Mouse (Mus musculus): ENCODE results near the gene Zbtb12. TPM values are rescaled to one million over a fixed set of nuclear protein-coding genes. Genes with fewer than 3 reads are reported as not detected.

The Zbtb12 gene
- total RNA-seq, 4 experiments from 2014 or later, result 7.3 to 7.9 (median 7.6) TPM

- no peak for DNase-seq (ENCODE audit: low spot score in 2 of 2)
Observed at GRCm38 (mm10) chr17:34944362-34944761, 65.1 kb downstream of the Zbtb12 start.

Small RNA genes lying within 50 kb of the gene (microRNA-seq; reads per million reads assigned to microRNA genes)
- not detected for gene Mir6970
- 2.5 reads per million for gene Mir6971
- not detected for gene Mir6972

Other genes with a start within 250 kb of the Zbtb12 start
- under 1 TPM in 3 of 4 experiments, not detected in 1; 0.12 to 0.35 (median 0.25) TPM for gene Prrt1, start 249.9 kb upstream of the Zbtb12 start, total RNA-seq (2022)
- gene Fkbpl, start 234.7 kb upstream of the Zbtb12 start, total RNA-seq (2022), result 1 to 10 TPM; 5.3 to 9.4 (median 8.9) TPM
- 1 to 10 TPM; 5.4 to 7.6 (median 6.3) TPM for gene Atf6b, start 232.3 kb upstream of the Zbtb12 start, total RNA-seq (2022)
- gene Tnxb, start 208.9 kb upstream of the Zbtb12 start, total RNA-seq (2022), result 10 to 100 TPM; 18.1 to 27.4 (median 23.3) TPM
- 10 to 100 TPM in 1 of 4 experiments, 1 to 10 TPM in 3; 1.3 to 10.9 (median 4.9) TPM for gene C4b, start 135.6 kb upstream of the Zbtb12 start, total RNA-seq (2022)
- 1 to 10 TPM in 1 of 4 experiments, under 1 TPM in 1, not detected in 2; 0.34 to 3.1 TPM for gene Cyp21a1, start 74.9 kb upstream of the Zbtb12 start, total RNA-seq (2022)
- 1 to 10 TPM; 5.6 to 8.0 (median 6.9) TPM for gene Stk19, start 42.5 kb upstream of the Zbtb12 start, total RNA-seq (2022)
- gene Dxo, start 42.5 kb upstream of the Zbtb12 start, total RNA-seq (2022), result 1 to 10 TPM; 7.3 to 9.9 (median 8.6) TPM
- 10 to 100 TPM; 21.3 to 23.4 (median 21.9) TPM for gene Skiv2l, start 29.3 kb upstream of the Zbtb12 start, total RNA-seq (2022)
- 10 to 100 TPM in 1 of 4 experiments, 1 to 10 TPM in 3; 7.6 to 10.4 (median 8.9) TPM for gene Nelfe, start 29.1 kb upstream of the Zbtb12 start, total RNA-seq (2022)
- 1 to 10 TPM in 3 of 4 experiments, under 1 TPM in 1; 0.56 to 6.3 (median 2.8) TPM for gene Cfb, start 17.0 kb upstream of the Zbtb12 start, total RNA-seq (2022)
- not detected for gene Gm20547, start 2.6 kb downstream of the Zbtb12 start, total RNA-seq (2022)
- 1 to 10 TPM in 3 of 4 experiments, under 1 TPM in 1; 0.73 to 2.3 (median 2.2) TPM for gene C2, start 18.8 kb downstream of the Zbtb12 start, total RNA-seq (2022)
- 10 to 100 TPM; 31.2 to 37.2 (median 33.4) TPM for gene Ehmt2, start 19.0 kb downstream of the Zbtb12 start, total RNA-seq (2022)
- under 1 TPM in 2 of 4 experiments, not detected in 2; 0.15 TPM for gene Slc44a4, start 35.0 kb downstream of the Zbtb12 start, total RNA-seq (2022)
- gene Neu1, start 51.8 kb downstream of the Zbtb12 start, total RNA-seq (2022), result 10 to 100 TPM in 2 of 4 experiments, 1 to 10 TPM in 2; 8.8 to 11.6 (median 10.5) TPM
- 10 to 100 TPM in 1 of 4 experiments, 1 to 10 TPM in 3; 2.4 to 13.6 (median 3.7) TPM for gene Hspa1b, start 79.8 kb downstream of the Zbtb12 start, total RNA-seq (2022)
- gene Gm20481, start 90.4 kb downstream of the Zbtb12 start, total RNA-seq (2022), result not detected
- 10 to 100 TPM in 1 of 4 experiments, 1 to 10 TPM in 3; 4.2 to 17.8 (median 5.3) TPM for gene Hspa1a, start 92.7 kb downstream of the Zbtb12 start, total RNA-seq (2022)
- gene Hspa1l, start 93.2 kb downstream of the Zbtb12 start, total RNA-seq (2022), result 10 to 100 TPM; 19.4 to 26.1 (median 20.2) TPM
- gene Lsm2, start 102.4 kb downstream of the Zbtb12 start, total RNA-seq (2022), result 10 to 100 TPM; 11.7 to 15.7 (median 13.0) TPM
- 10 to 100 TPM; 37.3 to 42.8 (median 41.0) TPM for gene Vars, start 121.5 kb downstream of the Zbtb12 start, total RNA-seq (2022)
- gene Vwa7, start 137.1 kb downstream of the Zbtb12 start, total RNA-seq (2022), result 10 to 100 TPM in 3 of 4 experiments, 1 to 10 TPM in 1; 8.0 to 18.8 (median 13.7) TPM
- not detected for gene Sapcd1, start 148.5 kb downstream of the Zbtb12 start, total RNA-seq (2022)
- not detected for gene Msh5, start 167.3 kb downstream of the Zbtb12 start, total RNA-seq (2022)
- gene Clic1, start 170.5 kb downstream of the Zbtb12 start, total RNA-seq (2022), result 1 to 10 TPM; 5.2 to 9.0 (median 6.6) TPM
- 1 to 10 TPM; 4.3 to 6.2 (median 5.1) TPM for gene Ddah2, start 179.6 kb downstream of the Zbtb12 start, total RNA-seq (2022)
- not detected for gene Ly6g6c, start 185.9 kb downstream of the Zbtb12 start, total RNA-seq (2022)
- not detected for gene Mpig6b, start 186.7 kb downstream of the Zbtb12 start, total RNA-seq (2022)
- not detected for gene Ly6g6e, start 197.4 kb downstream of the Zbtb12 start, total RNA-seq (2022)
- gene Ly6g6d, start 198.6 kb downstream of the Zbtb12 start, total RNA-seq (2022), result 1 to 10 TPM in 1 of 4 experiments, under 1 TPM in 2, not detected in 1; 0.53 to 1.8 (median 0.99) TPM
- gene Ly6g6f, start 206.1 kb downstream of the Zbtb12 start, total RNA-seq (2022), result not detected
- 100 to 1,000 TPM in 1 of 4 experiments, 10 to 100 TPM in 3; 84.1 to 107 (median 92.9) TPM for gene Abhd16a, start 209.8 kb downstream of the Zbtb12 start, total RNA-seq (2022)
- not detected for gene Ly6g5c, start 228.8 kb downstream of the Zbtb12 start, total RNA-seq (2022)
- gene Ly6g5b, start 235.9 kb downstream of the Zbtb12 start, total RNA-seq (2022), result not detected
- gene Gpank1, start 242.0 kb downstream of the Zbtb12 start, total RNA-seq (2022), result 10 to 100 TPM in 1 of 4 experiments, 1 to 10 TPM in 3; 8.6 to 11.4 (median 9.3) TPM
- 100 to 1,000 TPM; 169 to 216 (median 180) TPM for gene Csnk2b, start 242.6 kb downstream of the Zbtb12 start, total RNA-seq (2022)
- gene D17H6S53E, start 246.9 kb downstream of the Zbtb12 start, total RNA-seq (2022), result 10 to 100 TPM; 13.6 to 22.6 (median 17.0) TPM

Measured in gastrocnemius, adult 8-10 months (tissue).